Mouse (Mus musculus) MEL (cell line): ENCODE measurements around the gene Ccdc167.

Experiments used
- CTCF ChIP-seq, 3 experiments: IDR thresholded peaks in 2 of 3; conservative IDR thresholded peaks in 1 of 3; 2 replicates each; pipeline ENCODE4 v1.5.1; 2011 to 2012; ENCODE audit warnings: low read length in 3 of 3, low read depth in 2 of 3, mild to moderate bottlenecking in 2 of 3, improper control_type of control experiment in 1 of 3, inconsistent platforms in 1 of 3, mixed read lengths in 1 of 3, moderate library complexity in 1 of 3; ENCODE audit not compliant: control insufficient read depth in 1 of 3, insufficient read depth in 1 of 3, poor library complexity in 1 of 3, severe bottlenecking in 1 of 3
- POLR2A ChIP-seq, 2 experiments: IDR thresholded peaks; 2 replicates each; pipeline ENCODE4 v1.6.1; 2011 to 2012; ENCODE audit warnings: low read length in 2 of 2, mild to moderate bottlenecking in 2 of 2, control low read depth in 1 of 2, improper control_type of control experiment in 1 of 2, low read depth in 1 of 2, moderate library complexity in 1 of 2; ENCODE audit not compliant: control insufficient read depth in 1 of 2, insufficient read depth in 1 of 2, poor library complexity in 1 of 2

DNA sequence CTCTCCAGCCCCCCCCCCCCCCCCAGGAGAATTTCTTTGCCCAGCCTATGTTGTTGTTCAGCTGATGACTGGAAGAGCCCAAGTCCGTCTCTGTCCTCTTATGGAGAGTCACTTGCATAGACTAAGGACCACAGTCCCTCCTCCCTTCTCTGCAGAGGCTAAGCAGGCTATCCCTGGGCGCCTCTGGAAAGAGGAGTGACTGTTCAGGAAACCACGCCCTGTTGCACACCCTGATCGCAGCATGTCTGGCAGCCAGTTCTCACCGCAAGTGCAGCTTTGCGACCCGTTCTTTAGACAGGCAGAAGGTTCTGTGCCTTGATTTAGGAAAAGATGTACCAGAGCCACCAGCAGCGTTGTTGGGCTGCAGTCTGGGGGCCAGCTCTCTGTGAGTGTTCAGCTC, 78.9 kb downstream of the Ccdc167 start:
- no peak for TF ChIP-seq CTCF (IDR thresholded peaks at IDR 0.05 in 2 of 3, conservative IDR thresholded peaks at IDR 0.05 in 1 of 3; ENCODE audit: control insufficient read depth in 1 of 3, insufficient read depth in 1 of 3, low read depth in 2 of 3, low read length in 3 of 3, poor library complexity in 1 of 3, severe bottlenecking in 1 of 3)
- TF ChIP-seq POLR2A (IDR thresholded peaks at IDR 0.05; ENCODE audit: control insufficient read depth in 1 of 2, insufficient read depth in 1 of 2, low read depth in 1 of 2, low read length in 2 of 2, poor library complexity in 1 of 2): no peak
